Mouse (Mus musculus): ENCODE measurements at regions not wholly inside any gene's neighbourhood (a gene's known extent, or its start where the extent isn't known, plus 50 kb on each side); places are given as distances from the start of the nearest gene placed in this dataset.

- no peak for ATAC-seq (replicated peaks; ENCODE audit: low FRiP score, poor library complexity, severe bottlenecking)
These were observed 171.1 kb downstream of the Bcl2l11 start for GRCm38 (mm10) chr2:128296897-128297296.

DNA sequence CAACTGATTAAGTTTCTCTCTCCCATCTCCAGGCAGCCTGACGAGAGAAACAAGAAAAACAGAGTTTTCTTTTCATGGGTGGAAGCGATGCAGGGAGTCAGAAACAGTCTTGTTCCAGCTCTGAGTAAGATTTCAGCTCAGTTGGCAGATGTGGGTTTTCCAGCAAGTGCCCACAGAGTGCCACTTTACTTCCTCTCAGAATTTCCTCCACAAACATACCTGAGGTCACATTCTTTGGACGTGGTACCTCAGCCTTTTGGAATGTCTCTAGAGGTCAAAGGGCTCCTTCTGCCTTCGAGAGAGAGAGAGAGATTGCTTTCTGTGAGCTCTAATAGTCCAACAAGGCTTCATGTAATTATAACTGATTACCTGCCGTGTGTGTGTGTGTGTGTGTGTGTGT lies 172.0 kb downstream of the Bcl2l11 start:
- no peak for ATAC-seq (replicated peaks; ENCODE audit: low FRiP score, poor library complexity, severe bottlenecking)

DNA sequence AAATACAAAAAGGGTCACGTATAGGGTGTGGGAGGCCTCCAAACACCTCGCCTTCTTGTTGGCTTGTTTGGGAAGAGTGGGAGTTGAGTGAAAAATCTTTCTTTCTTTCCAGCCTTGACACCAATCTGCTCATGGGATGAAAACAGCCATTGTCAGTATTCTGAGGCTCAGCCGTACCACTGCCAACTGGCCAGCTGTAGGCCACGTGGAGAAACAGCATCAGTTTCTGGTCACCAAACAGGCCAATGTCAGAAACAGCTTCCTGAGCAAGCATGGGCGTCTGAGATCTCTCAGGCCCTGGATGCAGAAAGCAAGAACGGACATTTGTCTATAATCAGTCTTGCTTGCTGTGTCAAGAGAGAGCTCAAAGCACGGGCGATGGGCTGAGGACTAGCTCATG lies 173.2 kb downstream of the Bcl2l11 start:
- no peak for ATAC-seq (replicated peaks; ENCODE audit: low FRiP score, poor library complexity, severe bottlenecking)

DNA sequence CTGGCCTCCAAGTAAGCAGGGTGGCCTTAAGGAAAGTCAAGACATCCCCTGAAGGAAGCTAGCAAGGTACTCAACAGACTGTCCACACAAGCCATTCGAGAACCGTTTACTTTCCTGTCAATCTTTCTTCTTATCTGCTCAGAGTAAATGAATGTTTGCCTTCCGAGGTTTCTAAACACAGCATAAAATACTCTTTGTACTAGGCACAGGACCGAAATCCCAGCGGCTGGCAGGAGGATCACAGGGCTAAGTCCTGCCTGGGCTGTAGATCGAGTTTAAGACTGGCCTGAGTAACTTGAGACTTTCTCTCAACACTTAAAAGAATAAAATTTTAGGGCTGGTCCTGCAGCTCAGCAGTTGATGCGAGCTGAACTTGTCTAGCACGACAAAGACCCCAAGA lies 175.9 kb downstream of the Bcl2l11 start:
- no peak for ATAC-seq (replicated peaks; ENCODE audit: low FRiP score, poor library complexity, severe bottlenecking)

- ATAC-seq (replicated peaks; ENCODE audit: low FRiP score, poor library complexity, severe bottlenecking), result no peak
These were observed 178.3 kb downstream of the Bcl2l11 start for GRCm38 (mm10) chr2:128304063-128304712.

- ATAC-seq (replicated peaks; ENCODE audit: low FRiP score, poor library complexity, severe bottlenecking), result no peak
These were observed 180.9 kb downstream of the Bcl2l11 start for GRCm38 (mm10) chr2:128306693-128307092.

GRCm38 (mm10) chr2:128309541-128310030 lies 183.7 kb downstream of the Bcl2l11 start:
- no peak for ATAC-seq (replicated peaks; ENCODE audit: low FRiP score, poor library complexity, severe bottlenecking)

- ATAC-seq (replicated peaks; ENCODE audit: low FRiP score, poor library complexity, severe bottlenecking), result no peak
These were observed 184.2 kb downstream of the Bcl2l11 start for GRCm38 (mm10) chr2:128310081-128310480.

DNA sequence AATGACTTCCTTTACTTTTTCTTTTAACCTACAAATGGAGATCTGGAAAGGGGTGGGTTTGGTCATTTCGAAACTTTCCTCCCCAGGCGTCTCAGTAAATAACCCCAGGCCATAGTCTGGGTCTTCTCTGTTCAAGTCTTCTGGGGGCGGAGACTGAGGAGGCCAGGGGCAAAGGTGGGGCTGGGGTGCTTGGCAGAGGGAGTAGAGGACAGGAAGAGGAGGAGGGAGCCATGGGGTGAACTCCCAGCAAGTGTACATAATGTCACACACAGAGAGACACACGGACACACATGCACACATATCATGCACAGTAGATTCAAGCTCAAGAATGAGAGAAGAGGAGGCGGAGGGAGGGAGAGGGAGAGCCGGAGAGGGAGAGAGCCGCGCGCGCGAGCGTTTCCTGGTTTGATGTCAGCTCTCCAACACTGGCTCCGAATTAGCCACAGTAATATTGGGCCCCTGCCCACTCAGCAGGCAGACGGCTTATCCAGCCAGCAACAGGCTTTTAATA lies 186.3 kb downstream of the Bcl2l11 start:
- ATAC-seq (replicated peaks; ENCODE audit: low FRiP score, poor library complexity, severe bottlenecking), result no peak

GRCm38 (mm10) chr2:128312659-128313581 lies 187.1 kb downstream of the Bcl2l11 start:
- no peak for ATAC-seq (replicated peaks; ENCODE audit: low FRiP score, poor library complexity, severe bottlenecking)

DNA sequence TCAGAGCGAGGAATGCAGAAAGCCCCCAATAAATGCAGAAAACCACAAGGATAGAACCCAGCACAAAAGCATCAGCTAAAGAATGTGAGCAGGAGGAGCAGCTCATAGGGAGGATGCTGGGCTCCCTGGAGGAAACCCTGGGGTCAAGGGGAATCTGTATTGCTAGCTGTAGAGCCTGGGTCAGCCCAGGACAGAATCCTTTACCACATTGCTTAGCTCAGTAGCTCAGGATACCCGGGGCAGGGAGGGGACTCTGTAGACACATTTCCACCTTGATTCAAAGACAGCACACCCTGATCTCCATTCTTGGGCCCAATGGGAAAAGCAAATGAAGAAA lies 187.7 kb downstream of the Bcl2l11 start:
- no peak for ATAC-seq (replicated peaks; ENCODE audit: low FRiP score, poor library complexity, severe bottlenecking)

- no peak for ATAC-seq (replicated peaks; ENCODE audit: low FRiP score, poor library complexity, severe bottlenecking)
These were observed 188.1 kb downstream of the Bcl2l11 start for GRCm38 (mm10) chr2:128313948-128314347.

DNA sequence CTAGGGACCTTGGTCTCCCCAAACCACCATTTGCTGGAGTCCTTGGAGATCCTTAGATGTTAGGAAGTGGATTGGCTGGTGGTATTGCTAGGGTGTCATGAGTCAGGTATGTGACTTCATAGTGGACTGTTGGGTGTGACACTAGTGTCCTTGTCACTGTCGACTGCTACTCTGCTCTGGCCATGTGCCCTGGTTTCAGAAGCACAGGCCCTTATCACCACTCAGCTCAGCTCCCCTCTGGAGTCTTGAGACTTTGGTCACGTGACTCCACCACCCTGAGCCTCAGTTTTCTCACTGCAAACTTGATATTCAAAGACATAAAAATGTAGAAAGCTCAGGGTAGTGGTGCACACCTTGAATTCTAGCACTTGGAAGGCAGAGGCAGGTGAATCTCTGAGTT lies 190.7 kb downstream of the Bcl2l11 start:
- no peak for ATAC-seq (replicated peaks; ENCODE audit: low FRiP score, poor library complexity, severe bottlenecking)

- ATAC-seq (replicated peaks; ENCODE audit: low FRiP score, poor library complexity, severe bottlenecking), result no peak
These were observed 192.4 kb downstream of the Bcl2l11 start for GRCm38 (mm10) chr2:128318266-128318665.

- ATAC-seq (replicated peaks; ENCODE audit: low FRiP score, poor library complexity, severe bottlenecking), result no peak
These were observed 193.1 kb downstream of the Bcl2l11 start for GRCm38 (mm10) chr2:128318956-128319355.

GRCm38 (mm10) chr2:128321475-128321874 lies 195.6 kb downstream of the Bcl2l11 start:
- ATAC-seq (replicated peaks; ENCODE audit: low FRiP score, poor library complexity, severe bottlenecking), result no peak

GRCm38 (mm10) chr2:128324256-128325096 lies 198.6 kb downstream of the Bcl2l11 start:
- no peak for ATAC-seq (replicated peaks; ENCODE audit: low FRiP score, poor library complexity, severe bottlenecking)

DNA sequence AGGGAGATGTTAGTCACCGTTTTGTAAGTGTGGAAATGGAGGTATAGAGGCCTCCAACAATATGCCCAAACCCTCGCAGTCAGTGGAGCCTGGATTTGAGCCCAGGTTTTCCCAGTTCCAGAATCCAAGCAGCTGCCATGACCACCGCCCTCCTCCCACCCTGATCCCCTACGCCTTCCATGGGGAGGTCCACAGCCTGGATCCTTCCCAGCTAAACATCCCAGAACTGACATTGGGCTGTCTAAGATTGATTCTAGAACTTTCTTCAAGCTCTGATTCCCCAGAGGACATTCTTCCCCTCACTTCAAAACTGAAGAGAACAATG lies 199.2 kb downstream of the Bcl2l11 start:
- ATAC-seq (replicated peaks; ENCODE audit: low FRiP score, poor library complexity, severe bottlenecking), result no peak

DNA sequence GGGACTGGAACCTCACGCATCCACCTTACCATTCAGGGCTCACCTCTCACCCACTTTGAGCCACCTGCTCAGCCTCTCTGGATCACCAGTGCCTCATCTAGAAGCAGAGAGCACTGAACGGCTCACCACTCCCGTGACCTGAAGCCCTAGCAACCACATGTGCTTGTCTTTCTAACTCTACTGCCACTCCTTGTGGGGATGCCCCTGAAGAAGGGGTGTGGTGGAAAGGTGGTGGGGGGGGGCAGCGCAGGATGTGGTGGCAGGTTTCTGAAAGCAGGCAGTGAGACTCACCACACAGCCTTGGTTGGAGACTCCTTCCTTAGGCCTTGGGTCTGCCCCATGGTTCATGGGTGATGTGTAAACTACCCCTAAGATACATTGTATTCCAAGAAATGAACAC lies 199.6 kb downstream of the Bcl2l11 start:
- ATAC-seq (replicated peaks; ENCODE audit: low FRiP score, poor library complexity, severe bottlenecking), result no peak

DNA sequence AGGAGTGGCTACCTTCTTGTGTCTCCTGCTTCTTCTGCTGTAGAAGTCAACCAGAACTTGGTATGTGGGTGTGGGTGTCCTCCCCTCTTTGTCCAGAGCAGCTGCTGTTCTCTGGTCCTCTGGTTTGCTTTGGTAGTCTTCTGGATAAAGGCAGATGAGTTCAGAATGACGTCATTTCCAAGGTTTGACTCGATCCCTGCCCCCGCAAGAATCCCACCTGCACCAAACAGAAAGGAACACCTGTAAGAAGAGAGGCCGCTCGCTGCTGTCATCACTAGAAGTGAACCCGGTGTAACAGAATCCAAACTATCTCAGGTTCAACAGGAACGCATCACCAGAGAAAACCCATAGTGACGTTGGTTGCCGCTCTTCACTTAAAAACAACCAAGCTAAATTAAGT lies 205.0 kb downstream of the Bcl2l11 start:
- no peak for ATAC-seq (replicated peaks; ENCODE audit: low FRiP score, poor library complexity, severe bottlenecking)

All from erythroblast, adult 5-6 weeks (primary cell).